Mouse (Mus musculus): Measurements from ENCODE around the gene Cox6a2. TPM values are rescaled to one million over a fixed set of nuclear protein-coding genes. Genes with fewer than 3 reads are reported as not detected.
"Not testable (repeated sequence)": the region's sequence is repeated elsewhere in the genome, so short reads cannot be mapped to it uniquely, and the experiment has no call there.

Gene Cox6a2
- polyA plus RNA-seq, 1 experiment from 2014 or later, result 0.36 TPM

DNA sequence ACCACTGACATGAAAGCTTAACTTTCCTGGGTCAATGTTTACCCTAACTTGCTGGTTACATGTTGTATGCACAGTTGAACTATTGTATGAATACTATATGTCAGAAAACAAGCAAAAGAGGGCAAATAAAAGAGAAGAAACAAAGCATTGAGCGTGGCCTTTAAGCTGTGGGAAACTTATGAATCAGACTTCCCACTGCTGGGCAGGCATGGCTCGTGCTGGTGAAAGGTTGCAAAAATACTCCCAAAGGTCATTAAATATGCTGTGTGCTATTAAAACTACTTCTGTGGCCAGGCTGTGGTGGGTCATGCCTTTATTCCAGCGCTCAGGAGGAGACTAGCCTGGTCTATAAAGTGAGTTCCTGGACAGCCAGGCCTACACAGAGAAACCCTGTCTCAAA is 36.2 kb downstream of the Cox6a2 start:
- ATAC-seq (ENCODE audit: low FRiP score) (no peak), DNase-seq (ENCODE audit: low spot score) (no peak)
- Histone ChIP-seq H3K27me3 (ENCODE audit: control insufficient read depth, insufficient read depth, low read length) (no peaks in the 10 kb centered on the region), H3K27ac (ENCODE audit: low read depth, low read length) (no peak overlapping the region), H3K36me3 (ENCODE audit: control insufficient read depth, insufficient read depth, low read length) (no peaks in the 10 kb centered on the region), H3K4me2 (replicated peaks; ENCODE audit: low read depth, low read length) (no peak overlapping the region), H3K4me3 (ENCODE audit: low read depth, low read length) (no peak overlapping the region), H3K4me1 (replicated peaks; ENCODE audit: control insufficient read depth, insufficient read depth, low read length) (no peaks in the 10 kb centered on the region), H3K9ac (ENCODE audit: low read depth, low read length) (no peak overlapping the region), H3K9me3 (ENCODE audit: control insufficient read depth, low read length) (no peaks in the 10 kb centered on the region)
- 78% methylated on average over 3 of the region's 3 CpGs for WGBS

DNA sequence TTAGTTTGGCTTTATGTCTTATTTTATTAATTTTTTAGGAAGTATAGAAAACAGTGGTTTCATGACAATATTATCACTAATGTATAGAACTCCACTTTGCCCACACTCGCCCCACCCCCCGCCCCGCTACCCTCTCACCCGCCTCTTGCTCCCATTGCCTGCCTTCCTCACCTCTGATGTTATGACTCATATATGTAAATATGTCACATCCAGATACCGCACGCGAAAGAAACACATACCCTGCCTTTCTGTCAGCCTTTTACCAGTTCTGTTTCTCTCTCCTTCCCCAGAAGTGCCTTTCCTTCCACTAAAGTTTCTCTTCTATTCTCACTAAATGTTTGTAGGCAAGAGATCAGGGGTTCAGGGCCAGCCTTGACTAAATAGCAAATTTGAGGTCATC is 39.8 kb downstream of the Cox6a2 start:
- Histone ChIP-seq H3K4me3 (ENCODE audit: low read depth, low read length) (no peak overlapping the region), H3K27ac (ENCODE audit: low read depth, low read length) (no peak overlapping the region), H3K4me2 (replicated peaks; ENCODE audit: low read depth, low read length) (no peak overlapping the region), H3K4me1 (replicated peaks; ENCODE audit: control insufficient read depth, insufficient read depth, low read length) (no peaks in the 10 kb centered on the region), H3K36me3 (ENCODE audit: control insufficient read depth, insufficient read depth, low read length) (no peaks in the 10 kb centered on the region), H3K27me3 (ENCODE audit: control insufficient read depth, insufficient read depth, low read length) (no peaks in the 10 kb centered on the region), H3K9me3 (ENCODE audit: control insufficient read depth, low read length) (no peaks in the 10 kb centered on the region), H3K9ac (ENCODE audit: low read depth, low read length) (no peak overlapping the region)
- no peak for ATAC-seq (ENCODE audit: low FRiP score)
- no peak for DNase-seq (ENCODE audit: low spot score)
- WGBS, result 93% methylated on average over 7 of the region's 7 CpGs

DNA sequence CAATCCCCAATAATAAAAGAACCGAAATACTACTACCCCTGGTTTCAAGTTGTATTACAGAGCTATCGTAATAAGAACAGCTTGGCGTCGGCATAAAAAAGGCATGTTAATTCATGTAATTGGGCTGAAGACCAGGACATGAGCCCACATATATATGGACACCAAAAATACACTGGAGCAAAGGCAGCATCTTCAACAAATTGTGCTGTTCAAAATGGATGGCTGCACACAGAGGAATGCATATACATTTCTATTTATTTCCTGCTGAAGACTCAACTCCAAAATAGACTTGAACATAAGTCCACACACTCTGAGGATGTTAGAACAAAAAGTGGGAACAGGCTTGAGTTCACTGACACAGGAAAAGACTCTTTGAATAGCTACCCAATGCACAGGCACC is 42.2 kb downstream of the Cox6a2 start:
- Histone ChIP-seq H3K27me3 (ENCODE audit: control insufficient read depth, insufficient read depth, low read length) (no peaks in the 10 kb centered on the region), H3K4me1 (replicated peaks; ENCODE audit: control insufficient read depth, insufficient read depth, low read length) (no peaks in the 10 kb centered on the region), H3K27ac (ENCODE audit: low read depth, low read length) (no peak overlapping the region), H3K4me2 (replicated peaks; ENCODE audit: low read depth, low read length) (no peak overlapping the region), H3K9me3 (ENCODE audit: control insufficient read depth, low read length) (no peaks in the 10 kb centered on the region), H3K36me3 (ENCODE audit: control insufficient read depth, insufficient read depth, low read length) (no peaks in the 10 kb centered on the region), H3K4me3 (ENCODE audit: low read depth, low read length) (no peak overlapping the region), H3K9ac (ENCODE audit: low read depth, low read length) (no peak overlapping the region)
- 89% methylated on average over 4 of the region's 4 CpGs for WGBS
- DNase-seq (ENCODE audit: low spot score) (no peak), ATAC-seq (ENCODE audit: low FRiP score) (no peak)

DNA sequence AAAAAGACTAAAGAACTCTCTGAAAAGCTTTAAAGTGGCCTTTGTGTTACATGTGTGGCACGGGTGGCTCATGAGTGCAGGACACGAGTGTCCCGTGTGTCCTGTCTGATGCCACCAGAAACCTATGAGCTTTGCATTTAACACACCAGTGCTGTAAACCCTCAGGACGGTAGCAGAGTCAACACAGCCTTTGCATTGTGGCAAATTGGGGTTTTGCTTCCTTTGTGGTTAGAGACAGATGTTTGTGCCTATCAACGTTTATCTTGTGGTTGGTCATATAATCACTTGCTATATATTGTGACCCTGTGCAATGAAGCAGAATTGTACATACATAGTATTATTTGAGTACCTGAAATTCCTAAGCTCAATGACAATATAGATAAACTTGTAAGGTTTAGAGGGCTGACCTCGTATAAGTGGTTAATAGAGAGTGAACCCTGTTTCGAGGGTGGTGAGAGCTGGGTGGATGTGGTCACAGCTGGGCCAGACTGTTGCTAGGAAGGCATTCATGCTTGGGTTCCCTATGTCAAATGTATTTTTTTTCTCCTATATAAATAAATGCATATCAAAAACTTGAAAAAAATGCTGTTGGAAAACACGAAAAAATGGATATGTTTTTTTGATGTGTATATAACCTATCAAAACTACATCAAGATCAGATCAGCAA is 47.4 kb downstream of the Cox6a2 start:
- not testable (repeated sequence) for H3K27me3 ChIP-seq (ENCODE audit: control insufficient read depth, insufficient read depth, low read length); H3K9ac ChIP-seq (ENCODE audit: low read depth, low read length); H3K27ac ChIP-seq (ENCODE audit: low read depth, low read length); H3K4me1 ChIP-seq (replicated peaks; ENCODE audit: control insufficient read depth, insufficient read depth, low read length); H3K36me3 ChIP-seq (ENCODE audit: control insufficient read depth, insufficient read depth, low read length); H3K4me3 ChIP-seq (ENCODE audit: low read depth, low read length); DNase-seq (ENCODE audit: low spot score); ATAC-seq (ENCODE audit: low FRiP score); H3K4me2 ChIP-seq (replicated peaks; ENCODE audit: low read depth, low read length); H3K9me3 ChIP-seq (ENCODE audit: control insufficient read depth, low read length)
- WGBS, result 85% methylated on average over 7 of the region's 8 CpGs

Other genes with a start within 250 kb of the Cox6a2 start
- gene Fus, start 238.9 kb downstream of the Cox6a2 start, polyA plus RNA-seq (2014; fragmentation: Nextera tagmentation; extraction: Ambion mirVana), result 58.7 and 65.0 TPM in 2 replicates
- gene Pycard, start 212.5 kb downstream of the Cox6a2 start, polyA plus RNA-seq (2014; fragmentation: Nextera tagmentation; extraction: Ambion mirVana), result 8.4 and 11.0 TPM in 2 replicates
- not detected in 2 replicates for gene Trim72, start 202.4 kb downstream of the Cox6a2 start, polyA plus RNA-seq (2014; fragmentation: Nextera tagmentation; extraction: Ambion mirVana)
- 0.42 TPM in 2 replicates for gene Itgam, start 143.7 kb downstream of the Cox6a2 start, polyA plus RNA-seq (2014; fragmentation: Nextera tagmentation; extraction: Ambion mirVana)
- gene Gm49368, start 143.7 kb downstream of the Cox6a2 start, polyA plus RNA-seq (2014; fragmentation: Nextera tagmentation; extraction: Ambion mirVana), result not detected in 2 replicates
- not detected in 2 replicates for gene Itgax, start 76.8 kb downstream of the Cox6a2 start, polyA plus RNA-seq (2014; fragmentation: Nextera tagmentation; extraction: Ambion mirVana)
- gene Itgad, start 52.0 kb downstream of the Cox6a2 start, polyA plus RNA-seq (2014; fragmentation: Nextera tagmentation; extraction: Ambion mirVana), result not detected in 2 replicates
- gene Armc5, start 31.0 kb upstream of the Cox6a2 start, polyA plus RNA-seq (2014; fragmentation: Nextera tagmentation; extraction: Ambion mirVana), result 6.5 and 7.4 TPM in 2 replicates
- gene 9130023H24Rik, start 31.6 kb upstream of the Cox6a2 start, polyA plus RNA-seq (2014; fragmentation: Nextera tagmentation; extraction: Ambion mirVana), result 12.3 and 13.3 TPM in 2 replicates
- 33.0 and 40.9 TPM in 2 replicates for gene Tgfb1i1, start 40.4 kb upstream of the Cox6a2 start, polyA plus RNA-seq (2014; fragmentation: Nextera tagmentation; extraction: Ambion mirVana)
- gene Slc5a2, start 59.3 kb upstream of the Cox6a2 start, polyA plus RNA-seq (2014; fragmentation: Nextera tagmentation; extraction: Ambion mirVana), result 0.25 TPM in 1 of 2 replicates, not detected in the other
- gene BC017158, start 91.8 kb upstream of the Cox6a2 start, polyA plus RNA-seq (2014; fragmentation: Nextera tagmentation; extraction: Ambion mirVana), result 18.3 and 22.0 TPM in 2 replicates
- gene Rgs10, start 212.4 kb upstream of the Cox6a2 start, polyA plus RNA-seq (2014; fragmentation: Nextera tagmentation; extraction: Ambion mirVana), result 12.4 TPM in 2 replicates

Measured in hindbrain, embryonic 11.5 days (tissue).